ENCODE assay signal across 9 mouse cellular contexts in genomic region chr3:35574402-35574801, GRCm38 (mm10).
DNase-seq lines count a peak whose midpoint lies in the region; ATAC-seq and TF ChIP-seq lines count a peak whose summit lies in the region.
"Had no signal": no experiment of that assay in that cellular context is flagged by ENCODE, and none has a peak within 500 bp of the region (broad histone marks: within the 10 kb centered on the region; RNA-seq: fewer than 3 reads in every experiment).

No protein-coding gene starts in this region.

- WGBS in cerebellum, adult 2 months = 15% methylated on average over 10 of the region's 10 CpGs

- TF ChIP-seq POLR2A in cerebellum, adult 2 months (IDR thresholded peaks at IDR 0.05; ENCODE audit: borderline replicate concordance, insufficient read depth, low read length) = no peak

- no peak overlapping the region for H3K27ac ChIP-seq in cerebellum, adult 2 months (ENCODE audit: insufficient read depth, low read length)
- H3K27ac ChIP-seq: stomach, embryonic 15.5 days had no signal

- DNase-seq in cerebellum, adult 2 months = peak; percentile 6 to 25
- peak; percentile 19 for DNase-seq in 3134 (ENCODE audit: extremely low read depth, insufficient read length, low spot score)
- peak; percentile 65 to 68 for DNase-seq in cerebellum, postnatal 10 days
- peak; percentile 47 to 80 for DNase-seq in frontal cortex, postnatal 14 days (ENCODE audit: low spot score in 2 of 2)
- DNase-seq in left cerebral cortex, postnatal 10 days (ENCODE audit: extremely low spot score in 1 of 2, low spot score in 2 of 2) = peak; percentile 60 to 77
- peak; percentile 64 for DNase-seq in retina, postnatal 1 day
- DNase-seq in spleen, postnatal 10 days (ENCODE audit: low spot score in 2 of 2) = no peak

- ATAC-seq in cerebellum, adult (ENCODE audit: insufficient number of reproducible peaks, low FRiP score, low TSS enrichment) = no peak

- TF ChIP-seq CTCF in cerebellum, adult 2 months (IDR thresholded peaks at IDR 0.05; ENCODE audit: borderline replicate concordance, insufficient read depth, low read depth, low read length) = peak; percentile 38; the same call in 1 of the 2 replicates

- H3K4me1 ChIP-seq in cerebellum, adult 2 months (ENCODE audit: control insufficient read depth, insufficient read depth, low read length) = no peaks in the 10 kb centered on the region
- H3K4me1 ChIP-seq: stomach, embryonic 15.5 days had no signal

- no peaks in the 10 kb centered on the region for H3K27me3 ChIP-seq in cerebellum, adult 2 months (ENCODE audit: control insufficient read depth, insufficient read depth, low read length)
- H3K27me3 ChIP-seq: stomach, embryonic 15.5 days had no signal

- intact Hi-C loops in left cerebral cortex, postnatal 10 days (cut with DNase I) = loop anchor here (2.0 to 10.0 kb wide), 3 partner anchors 87 to 926 kb away; no protein-coding TSS in a partner anchor

- H3K4me3 ChIP-seq in cerebellum, adult 2 months (replicated peaks; ENCODE audit: insufficient read depth, low read depth, low read length) = no peak overlapping the region
- H3K4me3 ChIP-seq: stomach, embryonic 15.5 days had no signal

Comparison
In these comparisons a context has a peak if more than half of its experiments do, and no peak if none do; other contexts are left out.
1. DNase-seq: peak in cerebellum, adult 2 months (2 of 2), 3134 (single experiment), cerebellum, postnatal 10 days (2 of 2), frontal cortex, postnatal 14 days (2 of 2), left cerebral cortex, postnatal 10 days (2 of 2) and retina, postnatal 1 day (single experiment); none in spleen, postnatal 10 days (0 of 2).